Mouse (Mus musculus) 3134 (cell line): ENCODE results near the gene Znhit1.

Experiments used
- DNase-seq: peaks from one replicate; pipeline ENCODE4 v3.0.0-alpha.2; 2011; ENCODE audit warnings: low spot score; ENCODE audit not compliant: insufficient read length; ENCODE audit errors: extremely low read depth

Gene Znhit1

DNA sequence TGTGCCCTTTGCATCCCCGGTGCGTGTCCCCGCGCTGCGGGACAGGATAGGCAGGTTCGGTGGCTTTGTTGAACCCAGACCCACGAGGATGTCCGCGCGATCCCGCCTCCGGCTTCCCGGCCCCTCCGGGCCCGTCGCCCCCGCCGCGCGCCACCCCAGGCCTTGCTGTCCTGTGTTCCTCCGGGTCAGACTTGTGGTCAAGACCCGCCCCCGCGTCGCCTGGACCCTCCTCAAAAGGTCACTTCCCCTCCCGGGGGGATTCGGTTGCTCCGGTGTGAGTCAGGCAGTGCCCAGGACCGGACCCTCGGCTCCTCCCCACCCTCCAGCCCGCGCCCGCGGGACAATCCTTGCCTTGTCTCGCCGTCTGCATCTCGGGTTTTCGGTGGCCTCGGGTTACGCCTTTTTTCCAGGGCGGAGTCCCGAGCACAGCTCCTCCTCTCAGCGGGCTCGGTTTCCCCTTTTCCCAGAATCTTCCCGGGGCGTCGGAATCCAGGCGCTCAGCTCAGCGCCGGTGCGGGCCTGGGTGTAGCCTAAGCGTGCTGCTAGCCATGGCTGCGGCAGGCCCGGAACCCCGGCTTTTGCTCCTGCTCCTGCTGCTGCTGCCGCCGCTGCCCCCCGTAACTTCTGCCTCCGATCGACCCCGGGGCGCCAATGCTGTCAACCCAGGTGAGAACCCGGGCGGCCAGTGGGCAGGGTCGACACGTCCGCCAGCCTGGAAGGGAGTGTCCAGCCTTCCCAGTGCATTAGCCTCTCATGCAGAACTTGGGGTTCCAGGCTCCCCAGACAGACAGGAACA, 485 bp downstream of the Znhit1 start:
- peak; percentile 91 for DNase-seq

DNA sequence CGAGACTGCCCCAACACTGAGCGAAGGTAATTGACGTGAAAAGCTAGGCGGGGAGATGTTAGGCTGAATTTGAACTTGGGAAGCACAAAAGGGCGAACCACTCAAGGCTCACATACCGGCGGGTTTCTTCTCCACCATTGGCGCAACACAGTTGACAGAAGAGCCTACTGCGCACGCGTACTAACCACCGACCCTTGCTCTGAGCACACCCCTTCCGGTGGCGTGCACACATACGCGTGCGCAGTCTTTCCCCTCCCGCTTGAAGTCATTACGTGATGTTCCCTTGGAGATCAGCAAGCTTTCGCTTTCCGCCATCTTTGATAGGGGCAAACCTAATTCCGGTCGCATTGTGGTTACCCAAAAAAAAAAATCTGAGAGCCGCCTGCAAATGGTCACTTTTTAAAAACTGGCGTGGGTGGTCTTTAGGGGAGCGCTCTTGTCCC, 1.1 kb downstream of the Znhit1 start, which contains the start of gene Plod3:
Gene Plod3 (plus strand): TSS at position 325 of the 443 bp plus-strand sequence.
- peak; percentile 96 for DNase-seq

DNA sequence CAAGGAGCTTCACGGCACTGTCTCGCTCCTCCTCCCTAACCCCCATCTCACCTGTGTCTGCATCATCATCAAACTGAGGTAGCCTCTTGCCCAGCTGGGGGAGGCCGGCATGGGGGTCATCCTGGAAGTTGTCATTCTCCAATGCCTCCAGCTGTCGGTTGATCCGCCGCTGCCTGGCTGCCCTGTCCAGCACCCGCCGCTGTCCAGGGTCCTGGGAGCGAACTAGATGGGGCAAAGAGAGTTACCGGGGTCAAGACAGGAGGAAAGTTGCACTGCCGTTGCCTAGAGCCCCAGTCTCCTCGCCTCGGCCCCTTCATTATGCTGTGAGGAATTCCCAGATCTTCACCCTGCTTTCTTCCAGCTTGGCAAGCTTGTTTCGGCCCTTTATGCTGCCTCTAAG, 3.0 kb downstream of the Znhit1 start:
- DNase-seq = no peak

DNA sequence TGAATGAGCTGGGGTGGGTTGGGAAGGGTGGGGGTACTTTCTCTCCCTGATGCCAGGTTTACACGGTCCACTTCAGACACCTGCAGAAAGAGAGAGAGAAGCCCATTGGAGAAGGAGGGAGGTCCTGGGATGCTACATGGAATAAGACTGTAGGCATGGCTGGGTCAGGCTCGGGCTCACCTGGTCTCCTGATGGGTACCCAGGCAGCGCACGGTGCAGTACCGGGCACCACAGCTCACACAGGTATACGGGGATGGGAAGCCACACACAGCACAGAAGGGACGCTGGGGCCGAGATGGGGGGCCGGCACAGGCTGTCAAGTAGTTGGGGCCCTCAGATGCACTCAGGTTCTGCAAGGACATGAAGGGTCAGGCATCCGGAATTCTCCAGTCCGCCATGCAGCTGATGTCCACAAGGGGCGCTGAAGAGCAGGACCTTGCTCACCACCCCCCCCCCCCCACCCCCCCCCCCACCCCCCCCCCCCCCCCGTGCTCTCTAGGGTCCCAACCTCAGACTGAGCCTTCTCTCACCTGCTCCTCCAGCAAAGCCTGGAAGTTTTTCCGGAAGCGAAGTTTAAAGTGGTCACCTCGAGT, 5.4 kb downstream of the Znhit1 start:
- DNase-seq = no peak

DNA sequence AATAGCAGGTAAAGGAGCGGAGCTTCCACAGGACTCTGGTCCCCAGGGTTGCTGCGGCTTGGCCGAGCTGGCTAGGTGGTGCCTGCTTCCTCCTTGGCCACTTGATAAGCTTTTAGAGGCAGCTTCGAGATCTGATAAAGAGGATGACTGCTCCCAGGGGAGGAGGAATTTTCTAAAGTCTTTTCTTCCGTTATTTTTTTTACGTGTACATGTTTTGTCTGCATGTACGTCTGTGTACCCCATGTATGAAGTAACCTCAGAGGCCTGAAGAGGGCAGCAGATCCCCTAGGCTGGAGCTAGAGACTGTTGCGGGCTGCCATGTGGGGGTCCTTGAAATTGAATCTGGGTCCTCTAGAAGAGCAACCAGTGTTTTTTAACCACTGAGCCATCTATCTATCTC, 6.8 kb downstream of the Znhit1 start:
- no peak for DNase-seq

DNA sequence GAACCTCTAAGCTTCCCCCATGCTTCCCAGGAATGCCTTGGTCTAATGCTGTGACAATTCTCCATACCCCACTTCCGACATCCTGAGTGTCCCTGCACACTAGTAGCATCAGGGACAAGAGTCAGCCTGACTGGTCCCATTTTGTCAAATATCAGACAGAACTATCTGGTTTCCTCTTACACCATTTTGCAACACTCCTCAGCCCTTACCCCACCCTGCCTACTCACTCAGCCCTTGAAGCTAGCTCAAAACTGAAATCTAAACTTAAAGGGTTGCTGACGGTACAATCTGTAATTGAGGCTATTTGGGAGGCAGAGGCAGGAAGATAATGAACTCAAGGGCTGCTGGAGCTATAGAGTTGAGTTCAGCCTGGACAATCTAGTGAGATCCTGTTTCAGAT, 8.1 kb downstream of the Znhit1 start:
- DNase-seq = no peak

DNA sequence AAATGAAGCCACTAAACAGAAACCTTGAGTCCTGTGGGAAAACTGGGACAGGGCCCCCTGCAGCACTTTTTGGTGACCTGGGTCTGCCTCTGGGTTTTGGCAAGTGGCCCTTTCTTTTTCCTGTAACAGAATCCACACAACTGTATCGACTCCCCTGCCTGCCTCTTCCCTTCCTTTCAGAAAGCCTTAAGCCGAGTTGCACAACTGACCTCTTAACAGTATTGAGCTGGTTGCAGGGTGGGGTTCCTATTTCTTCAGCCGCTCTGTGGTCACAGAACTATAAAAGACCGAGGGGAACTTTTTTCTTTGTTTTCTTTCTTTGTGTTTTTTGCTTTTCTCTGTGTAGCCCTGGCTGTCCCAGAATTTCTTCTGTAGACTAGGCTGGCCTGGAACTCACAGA, 10.1 kb downstream of the Znhit1 start:
- DNase-seq = no peak

DNA sequence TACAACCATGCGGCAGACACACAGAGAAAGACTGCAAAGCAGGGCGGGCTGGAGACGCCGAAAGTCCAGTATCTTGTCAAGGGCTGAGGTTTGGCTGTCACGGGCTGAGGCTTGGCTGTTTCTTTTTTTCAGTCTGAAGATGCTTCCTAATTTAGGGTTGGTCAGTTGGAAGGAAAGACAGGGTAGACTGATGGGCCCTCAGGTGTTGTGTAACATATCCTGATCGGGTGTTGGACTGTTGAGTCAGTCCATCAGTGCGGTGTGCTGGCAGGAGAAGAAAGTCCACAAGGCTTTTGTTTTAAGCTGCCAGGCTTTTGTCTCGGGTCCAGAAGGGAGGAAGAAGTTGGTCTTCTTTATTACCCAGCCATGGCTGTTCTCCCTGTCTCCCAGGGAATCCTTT, 14.2 kb downstream of the Znhit1 start:
- no peak for DNase-seq

DNA sequence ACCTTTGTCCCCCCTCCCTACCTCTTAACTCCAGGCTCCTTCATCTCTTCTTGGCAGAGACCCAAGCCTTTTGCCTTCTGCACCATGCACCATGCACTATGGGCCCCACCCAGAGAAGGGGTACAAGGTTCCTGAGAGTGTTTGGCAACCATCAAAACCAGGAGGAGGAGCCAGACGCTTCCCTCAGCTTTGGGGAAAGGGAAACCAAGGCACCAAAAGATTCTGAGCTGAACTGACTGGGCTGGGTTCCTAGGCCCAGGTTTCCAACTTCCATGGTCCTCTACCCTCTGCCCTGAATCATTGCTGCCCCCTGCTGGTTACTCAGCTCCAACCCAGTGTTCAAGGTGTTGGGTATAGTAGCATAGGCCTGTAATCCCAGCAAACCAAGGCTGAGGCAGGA, 17.1 kb downstream of the Znhit1 start:
- DNase-seq = no peak

DNA sequence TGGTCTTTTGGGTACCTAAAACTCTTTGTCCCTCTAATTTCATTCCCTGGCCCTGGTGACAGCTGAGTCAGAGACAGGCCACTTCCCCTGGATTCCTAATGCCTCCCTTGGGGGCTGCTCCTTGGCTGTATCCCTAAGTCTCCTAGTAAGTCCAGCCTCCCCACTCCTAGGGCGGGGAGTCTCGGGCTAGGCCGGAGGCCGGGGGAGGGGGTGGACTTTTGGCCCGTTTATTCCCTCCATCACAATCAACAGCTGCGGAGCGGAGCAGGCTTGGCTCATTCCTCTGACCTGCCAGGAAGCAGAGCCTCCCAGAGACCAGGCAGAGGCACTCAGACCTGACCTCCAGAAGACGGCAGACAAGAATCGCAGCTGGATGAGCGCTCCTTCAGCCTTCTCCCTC, 20.2 kb downstream of the Znhit1 start:
- peak; percentile 54 for DNase-seq

DNA sequence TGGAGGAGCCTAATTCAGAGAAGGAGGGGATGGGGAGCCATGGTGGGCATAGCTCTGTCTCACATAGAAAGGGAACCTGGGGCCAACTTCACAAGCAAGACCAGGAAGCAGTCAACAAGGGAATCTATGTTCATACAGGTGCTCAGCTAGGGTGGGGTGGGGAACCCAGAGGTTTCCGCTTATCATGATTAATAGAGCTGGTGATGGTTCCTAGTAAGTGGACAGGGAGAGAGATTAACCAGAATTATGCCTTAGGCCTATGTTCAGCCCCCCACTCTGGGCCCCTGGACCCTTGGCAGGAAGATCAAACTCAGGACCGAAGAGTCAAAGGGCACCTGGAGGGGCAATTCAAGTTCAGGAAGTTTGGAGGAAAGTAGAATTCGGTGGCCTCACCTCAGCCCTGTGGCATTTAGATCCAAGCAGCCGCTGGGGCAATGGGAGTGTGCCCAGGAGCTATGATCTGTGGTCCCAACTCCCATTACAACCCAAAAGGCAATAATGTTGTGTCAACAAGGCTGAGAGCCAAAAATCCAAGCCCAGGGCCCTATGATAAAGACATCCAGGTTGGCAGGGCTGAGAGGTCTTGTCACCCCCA, 20.9 kb downstream of the Znhit1 start:
- DNase-seq = no peak

DNA sequence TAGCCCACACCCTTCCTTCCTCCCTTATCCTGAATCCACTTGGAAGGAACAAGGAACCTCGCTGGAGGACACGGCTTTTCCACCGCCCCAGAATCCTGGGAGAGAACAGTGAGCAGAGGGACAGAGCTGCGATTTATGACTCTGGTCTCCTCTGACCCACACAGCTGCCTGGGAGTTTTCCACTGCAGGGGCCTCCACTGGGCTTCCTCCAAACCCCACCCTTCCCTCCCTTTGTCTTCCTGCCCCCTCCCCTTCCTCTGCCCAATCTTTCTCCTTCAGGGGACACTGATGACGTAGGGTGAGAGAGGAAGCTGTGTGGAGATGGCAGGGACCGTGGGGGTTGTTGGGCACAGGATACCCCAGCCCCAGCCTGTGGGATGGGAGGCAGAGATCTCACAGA, 21.5 kb downstream of the Znhit1 start, which contains the start of gene Cldn15:
Gene Cldn15 (plus strand): TSS at position 286 of the 400 bp plus-strand sequence.
- DNase-seq = no peak

DNA sequence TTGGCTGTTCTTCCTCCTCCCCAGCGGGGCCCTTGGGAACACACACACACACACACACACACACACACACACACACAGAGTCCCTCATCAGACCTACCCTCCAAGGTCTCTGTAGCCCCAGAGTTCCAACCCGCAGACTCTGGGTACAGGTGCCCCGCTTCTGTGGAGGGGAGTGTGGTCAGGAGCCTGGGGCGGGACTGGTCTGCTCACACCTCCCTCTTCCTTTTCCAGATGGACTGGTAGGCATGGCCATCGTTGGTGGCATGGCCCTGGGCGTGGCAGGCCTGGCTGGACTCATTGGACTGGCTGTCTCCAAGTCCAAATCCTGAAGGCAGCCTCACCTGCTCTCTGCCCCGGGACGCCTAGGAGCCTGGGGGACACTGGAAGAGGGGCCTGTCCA, 22.1 kb downstream of the Znhit1 start:
- DNase-seq = no peak

DNA sequence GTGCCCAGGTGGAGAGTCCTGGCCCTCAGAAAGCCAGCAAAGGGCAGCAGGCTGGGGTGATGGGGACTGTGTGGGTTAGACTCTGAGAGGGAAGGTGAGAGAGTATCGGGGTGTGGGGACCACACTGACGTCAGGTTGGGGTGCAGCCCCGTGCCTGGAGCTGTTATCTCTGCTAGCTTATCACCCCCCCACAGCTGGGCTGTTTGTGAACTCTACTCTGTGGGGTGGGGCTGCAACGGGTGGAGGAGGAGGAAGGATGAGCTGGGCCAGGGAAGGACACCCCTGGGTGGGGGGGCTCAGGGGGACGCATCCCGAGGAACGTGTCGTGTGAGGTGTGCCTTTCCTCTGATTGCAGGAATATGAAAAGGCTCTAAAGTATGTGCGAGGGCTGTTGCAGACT, 22.6 kb downstream of the Znhit1 start:
- DNase-seq = no peak

DNA sequence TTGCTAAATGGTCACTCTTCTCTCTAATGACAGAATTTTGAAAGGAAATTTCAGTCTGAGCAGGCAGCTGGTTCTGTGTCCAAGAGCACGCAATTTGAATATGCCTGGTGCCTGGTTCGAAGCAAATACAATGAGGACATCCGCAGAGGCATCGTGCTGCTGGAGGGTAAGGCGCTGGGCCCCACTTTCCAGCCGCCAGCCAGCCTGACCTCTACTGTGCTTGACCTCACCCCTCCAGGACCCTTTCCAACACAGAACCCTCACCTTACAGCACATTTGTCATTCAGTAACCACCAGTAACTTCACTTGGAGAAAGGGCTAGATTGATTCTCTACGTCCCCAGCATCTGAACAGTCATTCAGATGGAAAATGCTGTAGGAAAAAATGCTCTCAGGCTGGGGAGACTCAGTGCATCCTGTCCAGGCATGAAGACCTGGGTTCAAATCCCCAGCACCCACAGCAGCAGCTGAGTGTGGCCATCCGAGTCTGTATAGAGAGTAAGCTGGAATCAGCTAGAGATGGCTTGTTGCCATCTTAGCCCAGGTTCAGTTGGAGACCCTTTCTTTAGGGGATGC, 24.8 kb downstream of the Znhit1 start:
- DNase-seq = no peak

DNA sequence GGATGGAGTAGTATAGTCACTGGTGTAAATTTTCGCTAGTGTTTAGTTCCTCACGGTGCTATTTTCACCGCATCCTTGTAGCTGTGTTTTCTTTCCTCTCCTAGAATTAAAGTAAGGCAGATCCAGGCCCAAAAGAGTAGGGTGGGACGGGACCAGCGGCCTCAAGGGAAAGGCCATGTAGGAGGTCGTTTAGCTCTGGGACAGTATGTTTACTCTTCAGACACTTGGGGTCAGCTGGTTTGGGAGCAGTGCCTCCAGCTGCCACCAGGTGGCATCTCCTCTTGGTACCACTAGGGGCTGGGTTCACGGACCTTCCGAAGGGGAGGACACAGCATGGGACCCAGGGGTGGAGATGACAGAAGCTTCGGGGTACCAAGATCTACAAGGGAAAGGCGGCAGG, 25.3 kb downstream of the Znhit1 start:
- DNase-seq = peak; percentile 53

DNA sequence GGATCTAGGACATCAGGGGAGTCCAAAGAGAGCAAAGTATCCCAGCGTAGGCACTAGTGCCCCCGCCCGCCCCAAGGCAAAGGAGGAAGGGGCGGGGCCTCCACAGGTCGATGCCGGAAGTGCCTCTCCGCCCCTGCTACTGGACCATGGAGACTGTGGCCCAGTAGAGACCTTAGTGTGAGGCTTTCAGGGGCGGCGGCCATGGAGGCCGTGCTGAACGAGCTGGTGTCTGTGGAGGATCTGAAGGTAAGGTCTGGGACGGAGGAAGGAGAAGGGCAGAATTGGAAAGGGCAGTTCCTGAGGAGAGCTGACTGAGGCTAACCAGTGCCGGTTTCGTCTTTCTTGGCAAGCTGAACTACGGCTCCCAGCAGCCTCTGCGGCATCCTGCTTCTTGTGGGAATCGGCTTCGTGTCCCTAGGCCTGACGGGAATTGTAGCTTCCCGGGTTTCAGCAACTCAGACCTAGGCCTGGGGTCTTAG, 25.8 kb downstream of the Znhit1 start:
- peak; percentile 90 for DNase-seq

DNA sequence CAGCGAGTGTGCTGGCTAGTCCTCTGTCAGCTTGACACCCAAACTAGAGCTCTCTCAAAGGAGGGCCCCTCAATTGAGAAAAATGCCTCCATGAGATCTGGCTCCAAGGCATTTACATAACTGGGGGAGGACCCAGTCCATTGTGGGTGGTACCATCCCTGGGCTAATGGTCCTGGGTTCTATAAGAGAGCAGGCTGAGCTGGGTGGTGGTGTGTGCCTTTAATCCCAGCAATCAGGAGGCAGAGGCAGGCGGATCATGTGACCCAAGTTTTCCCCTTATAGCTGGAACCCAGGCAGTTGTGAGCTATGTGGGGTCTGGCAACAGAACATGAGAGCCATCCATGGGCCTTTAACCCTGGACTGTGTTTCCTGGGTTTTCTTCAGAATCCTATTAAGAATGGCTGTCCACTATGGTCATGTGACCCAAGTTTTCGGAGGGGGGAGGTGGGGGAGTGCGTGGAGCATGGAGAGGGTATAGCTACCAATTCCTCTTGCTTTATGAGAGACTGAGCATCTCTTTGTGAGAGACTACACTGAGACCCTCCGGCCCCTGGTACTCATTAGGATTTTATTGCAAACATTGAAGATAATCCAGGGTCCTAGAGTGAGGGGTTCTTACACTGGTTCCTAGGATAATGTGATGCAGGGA, 26.4 kb downstream of the Znhit1 start:
- no peak for DNase-seq

DNA sequence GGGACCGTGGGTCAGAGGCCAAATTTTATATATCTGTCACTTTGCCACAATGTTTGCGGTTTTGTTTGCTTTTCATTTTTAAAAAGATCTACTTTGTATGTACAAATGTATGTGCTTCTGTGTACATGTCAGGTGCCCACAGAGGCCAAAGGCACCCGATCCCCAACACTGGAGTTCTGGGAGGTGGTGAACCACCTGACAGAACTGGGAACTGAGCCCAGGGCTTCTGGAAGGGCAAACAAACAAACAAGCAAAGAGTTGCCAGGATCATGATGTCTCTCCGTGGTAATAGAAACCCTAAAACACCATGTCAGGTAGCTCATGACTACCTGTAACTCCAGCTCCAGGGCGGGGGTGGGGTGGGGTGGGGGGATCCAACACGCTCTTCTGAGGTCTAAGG, 27.8 kb downstream of the Znhit1 start:
- no peak for DNase-seq

DNA sequence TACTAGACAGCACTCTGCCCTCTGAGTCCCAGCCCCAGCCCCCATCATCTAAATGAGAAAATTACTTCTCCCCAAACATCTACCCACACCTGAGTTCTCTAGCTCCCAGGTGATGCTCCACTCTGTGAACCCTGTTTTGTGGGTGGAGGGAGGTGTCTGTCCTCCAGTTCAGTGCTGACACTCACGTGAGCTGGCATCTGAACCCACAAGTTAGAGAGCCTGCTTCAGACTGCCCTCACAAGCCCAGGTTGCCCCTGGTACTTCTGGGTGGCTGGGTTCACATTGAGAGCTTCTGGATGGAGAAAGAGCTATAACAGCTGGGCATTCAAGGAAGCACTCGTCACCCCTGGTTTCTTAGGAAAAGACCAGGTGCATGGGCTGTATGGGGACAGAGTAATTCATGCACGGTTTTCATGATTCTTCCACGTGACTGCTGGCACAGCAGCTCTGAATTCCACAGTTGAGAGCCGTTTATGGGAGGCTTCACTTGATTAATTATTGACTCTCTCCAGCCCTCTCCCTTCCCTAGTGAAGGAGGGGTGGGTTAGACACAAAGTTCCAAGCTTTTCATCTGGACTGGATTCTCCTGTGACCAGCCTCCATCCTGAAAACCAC, 28.7 kb downstream of the Znhit1 start:
- no peak for DNase-seq
